Mouse (Mus musculus): Measurements from ENCODE around the gene Ephb3.

GRCm38 (mm10) chr16:21202731-21203130 lies 1.8 kb upstream of the Ephb3 start:
- TF ChIP-seq POLR2A (IDR thresholded peaks at IDR 0.05; ENCODE audit: control insufficient read depth, low read depth, low read length), result no peak
- no peak for TF ChIP-seq CTCF (IDR thresholded peaks at IDR 0.05; ENCODE audit: control insufficient read depth, insufficient read depth, insufficient replicate concordance, low read depth, low read length)

Data from testis, adult 2 months (tissue).